Mouse (Mus musculus) intestine, embryonic 14.5 days (tissue): Measurements from ENCODE around the gene Tbcd. TPM values are rescaled to one million over a fixed set of nuclear protein-coding genes. Genes with fewer than 3 reads are reported as not detected.
A peak's percentile ranks its signal among the peaks of the same experiment; 100 is the strongest.
"Not testable (repeated sequence)": the region's sequence is repeated elsewhere in the genome, so short reads cannot be mapped to it uniquely, and the experiment has no call there.

Experiments used
- ATAC-seq: fragments of 200-750 bp; cut with Nextera tagmentation; replicated peaks from 2 replicates; pipeline ENCODE4 v1.8.0; 2017; ENCODE audit warnings: low read depth, moderate number of reproducible peaks, moderate TSS enrichment, moderate library complexity; ENCODE audit not compliant: low FRiP score, low TSS enrichment
- DNase-seq: peaks from one replicate; pipeline ENCODE4 v3.0.0-alpha.2; 2018; ENCODE audit warnings: low spot score
- H3K27ac ChIP-seq: fragments of 300-500 bp; sonication (generic); 2 replicates; pipeline ENCODE4 v1.5.1; 2014; ENCODE audit warnings: low read depth, mild to moderate bottlenecking, control low read depth
- H3K27me3 ChIP-seq: fragments of 300-500 bp; sonication (generic); replicated peaks from 2 replicates; pipeline ENCODE4 v1.6.1; 2014; ENCODE audit warnings: low read length, control low read depth; ENCODE audit not compliant: control insufficient read depth, insufficient read depth
- H3K36me3 ChIP-seq: fragments of 300-500 bp; sonication (generic); 2 replicates; pipeline ENCODE4 v1.6.1; 2014; ENCODE audit warnings: low read length, control low read depth; ENCODE audit not compliant: control insufficient read depth, insufficient read depth
- H3K4me1 ChIP-seq: fragments of 300-500 bp; sonication (generic); replicated peaks from 2 replicates; pipeline ENCODE4 v1.6.1; 2014; ENCODE audit warnings: low read length, control low read depth, mixed read lengths; ENCODE audit not compliant: control insufficient read depth, insufficient read depth
- H3K4me2 ChIP-seq: fragments of 300-500 bp; sonication (generic); 2 replicates; pipeline ENCODE4 v1.6.1; 2014; ENCODE audit warnings: low read length
- H3K4me3 ChIP-seq: fragments of 300-500 bp; sonication (generic); 2 replicates; pipeline ENCODE4 v1.5.1; 2014; ENCODE audit warnings: low read depth, low read length, control low read depth, mixed read lengths
- H3K9ac ChIP-seq: fragments of 300-500 bp; sonication (generic); 2 replicates; pipeline ENCODE4 v1.6.1; 2014; ENCODE audit warnings: mild to moderate bottlenecking, low read length
- H3K9me3 ChIP-seq: fragments of 300-500 bp; sonication (generic); 2 replicates; pipeline ENCODE4 v1.6.1; 2016; ENCODE audit warnings: low read length, control low read depth; ENCODE audit not compliant: control insufficient read depth
- WGBS: fragments of 180-500 bp; shearing (Covaris S2); extraction: QIAGEN DNeasy Blood & Tissue Kit; methylation state at CpG from one replicate; pipeline ENCODE4 v1.1.7; 2014; 5-methylcytosine and 5-hydroxymethylcytosine counted together
- polyA plus RNA-seq: library from polyadenylated mRNA; unstranded; fragments of >200 nt; fragmentation: Nextera tagmentation; extraction: Ambion mirVana; gene quantifications from 2 replicates; pipeline ENCODE4 v1.2.1, GENCODE M21; 2014

Tbcd gene
- polyA plus RNA-seq, 1 experiment from 2014 or later, result 41.7 TPM

DNA sequence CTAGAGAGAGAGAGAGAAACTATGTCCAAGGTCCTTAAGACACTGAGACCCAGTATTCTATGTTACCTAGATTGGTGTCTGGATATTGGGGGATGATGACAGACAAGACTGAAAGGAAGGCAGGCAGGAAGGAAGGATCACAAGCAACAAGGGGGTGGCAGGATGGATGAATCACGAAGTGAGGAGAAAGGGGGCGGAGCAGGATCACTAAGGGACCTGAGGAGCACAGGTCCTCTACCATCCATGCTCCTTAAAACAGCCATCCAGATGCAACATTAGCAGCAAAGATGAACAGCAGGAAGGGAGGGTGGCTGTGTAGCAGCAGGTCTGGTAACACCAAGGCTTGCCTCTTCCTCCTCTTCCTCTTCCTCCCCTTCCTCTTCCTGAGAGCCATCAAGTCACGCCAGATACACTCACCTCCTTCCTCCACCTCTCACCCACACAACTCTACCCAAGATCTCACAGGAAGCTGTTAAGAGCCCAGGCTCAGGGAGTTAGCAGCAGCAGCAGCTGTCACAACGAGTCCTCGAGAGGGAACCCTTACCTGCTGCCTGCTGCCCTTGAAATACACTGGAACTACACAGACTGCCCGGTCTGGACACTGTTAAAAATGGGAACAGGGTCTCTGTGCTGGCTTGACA is 203.5 kb downstream of the Tbcd start:
- Histone ChIP-seq H3K4me3 (no peak overlapping the region), H3K27ac (no peak overlapping the region; the same call in 1 of the 2 replicates), H3K9ac (no peak overlapping the region), H3K4me2 (no peak overlapping the region), H3K9me3 (no peaks in the 10 kb centered on the region), H3K27me3 (no peaks in the 10 kb centered on the region), H3K36me3 (peaks cover 4% of the 10 kb centered on the region; the same call in 1 of the 2 replicates), H3K4me1 (no peaks in the 10 kb centered on the region)
- DNase-seq (no peak), ATAC-seq (no peak)
- WGBS, result 75% methylated on average over 6 of the region's 6 CpGs

DNA sequence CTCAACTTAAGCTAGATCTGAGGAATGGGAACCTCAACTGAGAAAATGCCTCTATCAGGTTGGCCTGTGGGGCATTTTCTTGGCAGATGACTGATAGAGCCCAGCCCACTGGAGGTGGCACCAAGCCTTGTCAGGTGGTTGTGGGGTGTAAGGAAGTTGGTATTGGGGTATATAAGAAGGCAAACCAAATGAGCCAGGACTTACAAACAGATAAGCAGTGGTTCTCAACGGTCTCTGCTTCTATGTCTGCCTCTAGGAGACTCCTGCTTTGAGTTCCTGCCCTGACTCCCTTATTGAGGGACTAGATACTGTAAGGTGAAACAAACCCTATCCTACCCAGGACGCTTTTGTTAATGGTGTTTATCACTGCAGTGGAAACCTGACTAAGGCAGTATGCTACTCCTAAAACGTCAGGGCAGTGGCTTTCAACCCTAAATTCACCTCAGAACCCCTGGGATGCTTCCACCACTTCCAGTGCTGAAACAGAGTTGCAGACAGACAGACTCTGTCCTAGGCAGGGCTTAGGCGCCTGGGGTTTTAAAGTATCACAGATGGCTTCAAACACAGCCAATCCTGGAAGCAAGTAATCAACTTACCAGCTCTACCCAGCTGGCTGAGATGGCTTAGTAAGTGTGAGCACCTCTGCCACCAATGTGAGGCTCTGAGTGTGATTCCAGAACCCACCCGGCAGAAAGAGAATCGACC is 204.2 kb downstream of the Tbcd start:
- Histone ChIP-seq H3K27me3 (no peaks in the 10 kb centered on the region), H3K9ac (no peak overlapping the region), H3K9me3 (no peaks in the 10 kb centered on the region), H3K27ac (no peak overlapping the region; the same call in 1 of the 2 replicates), H3K36me3 (no peaks in the 10 kb centered on the region), H3K4me3 (no peak overlapping the region), H3K4me2 (no peak overlapping the region), H3K4me1 (no peaks in the 10 kb centered on the region)
- 81% methylated on average over 6 of the region's 6 CpGs for WGBS
- DNase-seq, result no peak
- no peak for ATAC-seq

DNA sequence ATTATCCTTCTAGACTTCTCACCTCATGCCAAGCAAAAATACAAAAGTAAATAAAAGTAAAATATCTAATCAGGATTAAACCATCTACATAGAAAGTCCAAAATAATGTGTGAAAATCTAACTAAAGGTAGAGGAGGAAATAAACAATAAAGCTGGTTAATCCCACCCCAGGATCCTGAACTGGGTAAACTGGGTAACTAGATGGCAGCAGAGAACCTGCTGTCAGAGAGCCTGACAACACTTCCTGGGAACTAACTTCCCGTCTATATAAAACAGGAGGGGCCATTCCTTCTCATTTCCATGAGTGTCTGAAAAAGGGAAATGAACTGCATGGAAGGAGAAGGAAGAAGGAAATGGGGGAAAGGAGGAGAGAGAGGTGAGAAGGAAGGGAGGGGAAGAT is 206.4 kb downstream of the Tbcd start:
- 34% methylated on average over 1 of the region's 1 CpGs for WGBS
- H3K4me1 ChIP-seq, result no peaks in the 10 kb centered on the region
- ATAC-seq (no peak), DNase-seq (no peak)
- no peak overlapping the region for H3K4me2 ChIP-seq
- no peak overlapping the region for H3K4me3 ChIP-seq
- no peaks in the 10 kb centered on the region for H3K27me3 ChIP-seq
- no peak overlapping the region for H3K27ac ChIP-seq
- H3K9ac ChIP-seq, result no peak overlapping the region
- H3K36me3 ChIP-seq, result no peaks in the 10 kb centered on the region
- H3K9me3 ChIP-seq, result no peaks in the 10 kb centered on the region

DNA sequence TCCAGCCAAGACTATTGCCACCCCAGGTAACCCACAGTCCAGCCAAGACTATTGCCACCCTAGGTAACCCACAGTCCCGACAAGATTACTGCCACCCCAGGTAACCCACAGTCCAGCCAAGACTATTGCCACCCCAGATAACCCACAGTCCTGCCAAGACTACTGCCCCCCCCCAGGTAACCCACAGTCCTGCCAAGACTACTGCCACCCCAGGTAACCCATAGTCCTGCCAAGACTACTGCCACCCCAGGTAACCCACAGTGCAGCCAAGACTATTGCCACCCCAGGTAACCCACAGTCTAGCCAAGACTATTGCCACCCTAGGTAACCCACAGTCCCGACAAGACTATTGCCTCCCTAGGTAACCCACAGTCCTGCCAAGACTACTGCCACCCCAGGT is 208.9 kb downstream of the Tbcd start:
- not testable (repeated sequence) for H3K4me3 ChIP-seq, H3K9me3 ChIP-seq, H3K9ac ChIP-seq, ATAC-seq, H3K27me3 ChIP-seq, H3K4me1 ChIP-seq, H3K4me2 ChIP-seq, H3K27ac ChIP-seq
- 90% methylated on average over 2 of the region's 2 CpGs for WGBS
- H3K36me3 ChIP-seq, result peaks cover 10% of the 10 kb centered on the region; the same call in 1 of the 2 replicates
- DNase-seq, result peak; percentile 25

DNA sequence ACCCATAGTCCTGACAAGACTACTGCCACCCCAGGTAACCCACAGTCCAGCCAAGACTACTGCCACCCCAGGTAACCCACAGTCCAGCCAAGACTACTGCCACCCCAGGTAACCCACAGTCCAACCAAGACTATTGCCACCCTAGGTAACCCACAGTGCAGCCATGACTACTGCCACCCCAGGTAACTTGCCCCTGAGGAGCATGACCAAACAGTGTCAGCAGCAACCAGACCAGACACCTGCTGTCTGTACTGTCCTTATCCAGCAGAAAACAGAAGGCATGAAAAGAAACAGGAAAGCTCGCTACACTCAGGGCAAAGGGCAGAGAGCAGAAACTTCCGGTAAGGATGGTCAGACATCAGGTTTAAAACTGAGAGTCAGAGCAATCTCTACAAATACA is 209.4 kb downstream of the Tbcd start:
- Histone ChIP-seq H3K9ac (no peak overlapping the region), H3K9me3 (no peaks in the 10 kb centered on the region), H3K4me2 (no peak overlapping the region), H3K27ac (no peak overlapping the region), H3K4me1 (no peaks in the 10 kb centered on the region), H3K27me3 (no peaks in the 10 kb centered on the region), H3K4me3 (no peak overlapping the region), H3K36me3 (peaks cover 10% of the 10 kb centered on the region; the same call in 1 of the 2 replicates)
- DNase-seq (peak; percentile 33), ATAC-seq (no peak)
- 80% methylated on average over 2 of the region's 2 CpGs for WGBS

Other genes starting within 250 kb of the Tbcd start
- gene Hexdc, start 247.5 kb upstream of the Tbcd start, polyA plus RNA-seq, result 10.4 and 11.8 TPM in 2 replicates
- 32.3 and 32.9 TPM in 2 replicates for gene Ogfod3, start 247.2 kb upstream of the Tbcd start, polyA plus RNA-seq
- 38.1 and 38.2 TPM in 2 replicates for gene Cybc1, start 222.6 kb upstream of the Tbcd start, polyA plus RNA-seq
- gene Narf, start 214.7 kb upstream of the Tbcd start, polyA plus RNA-seq, result 41.1 and 45.2 TPM in 2 replicates
- gene Foxk2, start 192.0 kb upstream of the Tbcd start, polyA plus RNA-seq, result 10.7 and 10.8 TPM in 2 replicates
- gene Wdr45b, start 97.5 kb upstream of the Tbcd start, polyA plus RNA-seq, result 101 and 105 TPM in 2 replicates
- 5.3 and 5.4 TPM in 2 replicates for gene Rab40b, start 63.7 kb upstream of the Tbcd start, polyA plus RNA-seq
- gene Fn3krp, start 30.5 kb upstream of the Tbcd start, polyA plus RNA-seq, result 4.5 and 5.3 TPM in 2 replicates
- gene Fn3k, start 17.0 kb upstream of the Tbcd start, polyA plus RNA-seq, result 0.70 and 0.96 TPM in 2 replicates
- gene Zfp750, start 67.4 kb downstream of the Tbcd start, polyA plus RNA-seq, result 0.19 and 0.38 TPM in 2 replicates
- 8.0 and 8.3 TPM in 2 replicates for gene B3gntl1, start 221.2 kb downstream of the Tbcd start, polyA plus RNA-seq
- gene Metrnl, start 249.6 kb downstream of the Tbcd start, polyA plus RNA-seq, result 24.7 and 29.4 TPM in 2 replicates